Mouse (Mus musculus) embryo, embryonic 9.5 days (tissue): ENCODE results near the gene Dguok.

Experiments
- DNase-seq: peaks from one replicate; pipeline ENCODE4 v3.0.0-alpha.2; 2017; ENCODE audit errors: extremely low spot score

Gene Dguok

GRCm38 (mm10) chr6:83435174-83435573 is 71.6 kb downstream of the Dguok start:
- DNase-seq, result no peak

- DNase-seq, result no peak
Measured at GRCm38 (mm10) chr6:83433546-83433945, 73.2 kb downstream of the Dguok start.

GRCm38 (mm10) chr6:83432966-83433365 is 73.8 kb downstream of the Dguok start:
- no peak for DNase-seq
